Mouse (Mus musculus): ENCODE measurements around the gene Ccnd1. TPM values are rescaled to one million over a fixed set of nuclear protein-coding genes. Genes with fewer than 3 reads are reported as not detected.

Ccnd1 gene
- polyA plus RNA-seq, 1 experiment from 2014 or later = 72.2 TPM

DNA sequence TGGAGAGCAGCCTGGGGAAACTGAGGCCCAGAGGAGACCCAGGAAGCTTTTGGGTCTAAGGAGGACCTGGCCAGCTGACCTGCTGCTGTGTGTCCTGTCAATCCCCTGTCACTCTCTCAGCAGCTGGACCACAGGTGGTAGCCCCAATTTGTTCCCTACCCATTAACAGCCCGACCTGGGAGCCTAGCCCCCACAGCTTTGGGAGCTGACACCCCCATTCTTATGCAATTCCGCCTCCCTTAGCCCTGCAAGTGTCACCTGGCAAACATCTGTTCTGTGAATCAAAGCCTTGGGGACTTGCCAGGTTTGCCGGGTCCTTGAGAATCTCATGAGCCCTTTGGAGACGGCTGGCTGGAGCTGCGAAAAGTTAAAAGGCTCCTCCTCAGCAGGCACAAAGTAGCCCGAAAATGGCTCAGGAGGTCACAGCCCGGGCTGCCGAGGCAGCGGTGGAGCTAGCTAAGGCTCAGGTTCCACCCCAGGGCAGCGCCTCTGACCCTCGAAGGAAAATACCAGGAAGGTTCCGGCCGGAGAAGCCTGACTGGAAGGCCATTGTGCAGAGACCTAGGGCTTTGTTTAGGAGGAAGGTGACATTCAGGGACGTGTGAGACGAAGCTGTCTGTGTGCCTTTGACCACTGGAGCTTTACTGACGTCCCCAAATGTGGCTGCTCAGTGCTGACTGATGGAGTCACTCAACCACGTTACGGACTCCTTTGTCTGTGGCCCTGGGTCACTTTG, 51.0 kb downstream of the Ccnd1 start:
- H3K4me2 ChIP-seq (ENCODE audit: low read depth, low read length) = no peak overlapping the region
- no peak overlapping the region for H3K9ac ChIP-seq (ENCODE audit: low read depth, low read length)
- no peak overlapping the region for H3K27ac ChIP-seq (ENCODE audit: low read length)
- 11% methylated on average over 18 of the region's 18 CpGs for WGBS
- no peaks in the 10 kb centered on the region for H3K9me3 ChIP-seq (ENCODE audit: control insufficient read depth, low read length)
- H3K4me3 ChIP-seq (ENCODE audit: low read length) = no peak overlapping the region
- no peak for ATAC-seq
- no peaks in the 10 kb centered on the region for H3K36me3 ChIP-seq (ENCODE audit: control insufficient read depth, insufficient read depth, low read length)
- H3K4me1 ChIP-seq (ENCODE audit: control insufficient read depth, insufficient read depth, low read length) = no peaks in the 10 kb centered on the region
- peaks cover 6% of the 10 kb centered on the region; the same call in 1 of the 2 replicates for H3K27me3 ChIP-seq (replicated peaks; ENCODE audit: control insufficient read depth, insufficient read depth, low read length)

DNA sequence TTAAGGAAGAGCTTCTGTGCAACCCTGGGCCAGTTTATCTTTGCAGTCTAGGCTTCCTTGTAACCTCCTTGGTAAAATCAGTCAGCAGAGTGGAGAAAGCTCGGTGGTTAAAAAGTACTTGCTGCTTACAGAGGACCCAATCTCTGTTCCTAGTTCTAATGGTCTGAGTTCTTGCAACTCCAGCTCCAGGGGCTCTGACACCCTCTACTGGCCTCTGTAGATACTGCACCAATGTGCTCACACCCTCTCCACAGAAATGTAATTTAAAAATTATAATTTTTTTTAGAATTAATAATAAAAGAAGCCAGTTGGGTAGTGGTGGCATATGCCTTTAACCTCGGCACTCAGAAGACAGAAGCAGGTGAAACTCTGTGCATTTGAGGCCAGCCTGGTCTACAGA, 52.1 kb downstream of the Ccnd1 start:
- H3K4me2 ChIP-seq (ENCODE audit: low read depth, low read length) = no peak overlapping the region
- no peaks in the 10 kb centered on the region for H3K4me1 ChIP-seq (ENCODE audit: control insufficient read depth, insufficient read depth, low read length)
- no peak overlapping the region for H3K9ac ChIP-seq (ENCODE audit: low read depth, low read length)
- no peaks in the 10 kb centered on the region for H3K36me3 ChIP-seq (ENCODE audit: control insufficient read depth, insufficient read depth, low read length)
- H3K4me3 ChIP-seq (ENCODE audit: low read length) = no peak overlapping the region
- 81% methylated on average over 2 of the region's 2 CpGs for WGBS
- H3K27me3 ChIP-seq (replicated peaks; ENCODE audit: control insufficient read depth, insufficient read depth, low read length) = peaks cover 6% of the 10 kb centered on the region; the same call in 1 of the 2 replicates
- no peak overlapping the region for H3K27ac ChIP-seq (ENCODE audit: low read length)
- ATAC-seq = no peak
- no peaks in the 10 kb centered on the region for H3K9me3 ChIP-seq (ENCODE audit: control insufficient read depth, low read length)

DNA sequence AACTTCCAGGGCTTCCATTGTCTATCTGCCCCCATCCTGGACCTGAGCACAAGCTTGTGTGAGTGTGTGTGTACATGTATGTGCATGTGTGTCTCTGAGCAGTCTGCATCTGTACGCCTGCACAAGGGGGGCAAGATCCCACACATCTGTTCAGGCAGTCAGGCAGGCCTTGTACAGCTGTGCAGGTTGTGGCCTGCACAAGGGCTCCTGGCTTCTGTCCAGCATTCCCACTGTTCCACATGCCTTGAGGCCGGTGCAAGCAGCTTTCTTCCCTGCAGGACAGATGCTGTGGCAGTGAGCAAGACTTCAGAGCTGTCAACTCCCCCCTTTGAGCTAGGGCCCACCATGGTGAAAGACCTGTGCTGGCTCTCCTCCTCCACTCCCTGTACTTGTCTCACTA, 56.6 kb downstream of the Ccnd1 start:
- WGBS = 29% methylated on average over 2 of the region's 2 CpGs
- H3K4me1 ChIP-seq (ENCODE audit: control insufficient read depth, insufficient read depth, low read length) = no peaks in the 10 kb centered on the region
- H3K4me3 ChIP-seq (ENCODE audit: low read length) = no peak overlapping the region
- H3K27me3 ChIP-seq (replicated peaks; ENCODE audit: control insufficient read depth, insufficient read depth, low read length) = no peaks in the 10 kb centered on the region
- no peak overlapping the region for H3K9ac ChIP-seq (ENCODE audit: low read depth, low read length)
- no peak overlapping the region for H3K4me2 ChIP-seq (ENCODE audit: low read depth, low read length)
- no peak for ATAC-seq
- no peak overlapping the region for H3K27ac ChIP-seq (ENCODE audit: low read length)
- no peaks in the 10 kb centered on the region for H3K36me3 ChIP-seq (ENCODE audit: control insufficient read depth, insufficient read depth, low read length)
- no peaks in the 10 kb centered on the region for H3K9me3 ChIP-seq (ENCODE audit: control insufficient read depth, low read length)

Other genes starting within 250 kb of the Ccnd1 start
- 19.9 and 20.3 TPM in 2 replicates for gene Ano1, start 188.0 kb downstream of the Ccnd1 start, polyA plus RNA-seq (2015; fragmentation: Nextera tagmentation; extraction: Ambion mirVana)
- not detected in 2 replicates for gene Fgf3, start 101.8 kb downstream of the Ccnd1 start, polyA plus RNA-seq (2015; fragmentation: Nextera tagmentation; extraction: Ambion mirVana)
- gene Fgf4, start 92.6 kb downstream of the Ccnd1 start, polyA plus RNA-seq (2015; fragmentation: Nextera tagmentation; extraction: Ambion mirVana) = not detected in 2 replicates
- gene Fgf15, start 43.4 kb downstream of the Ccnd1 start, polyA plus RNA-seq (2015; fragmentation: Nextera tagmentation; extraction: Ambion mirVana) = 0.15 and 0.33 TPM in 2 replicates
- gene LTO1, start 24.8 kb downstream of the Ccnd1 start, polyA plus RNA-seq (2015; fragmentation: Nextera tagmentation; extraction: Ambion mirVana) = 22.7 and 24.4 TPM in 2 replicates

All from intestine, embryonic 16.5 days (tissue).